Comparison of ENCODE assay signal across 25 mouse cellular contexts in the genomic region with DNA sequence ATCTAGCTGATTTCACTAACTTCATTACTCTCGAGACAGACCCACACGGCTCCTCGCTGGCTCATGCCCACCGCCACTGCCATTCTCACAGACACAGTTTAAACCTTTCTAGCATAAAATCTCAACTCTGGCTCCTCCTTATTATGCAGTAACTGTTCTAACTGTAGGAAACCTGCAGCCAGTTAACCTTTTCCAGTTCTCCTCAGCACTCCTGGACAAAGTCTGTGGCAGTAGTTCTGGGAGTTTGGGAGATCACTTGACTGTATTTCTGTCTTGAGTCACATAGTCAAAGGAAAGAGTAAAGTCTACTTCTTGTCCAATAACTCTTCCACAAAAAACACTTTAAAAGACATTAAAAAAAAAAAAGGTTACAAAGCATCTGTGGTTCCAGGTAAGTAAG.
DNase-seq lines count a peak whose midpoint lies in the region; ATAC-seq and TF ChIP-seq lines count a peak whose summit lies in the region.
"Had no signal": no experiment of that assay in that cellular context is flagged by ENCODE, and none has a peak within 500 bp of the region (broad histone marks: within the 10 kb centered on the region; RNA-seq: fewer than 3 reads in every experiment).

No protein-coding gene starts in this region.

- TF ChIP-seq POLR2A in kidney, adult 2 months (IDR thresholded peaks at IDR 0.05; ENCODE audit: low read depth, low read length) = no peak

- no peak overlapping the region for H3K9ac ChIP-seq in kidney, embryonic 15.5 days
- H3K9ac ChIP-seq: embryonic facial prominence, embryonic 12.5 days; forebrain, embryonic 13.5 days had no signal

- no peak overlapping the region for H3K27ac ChIP-seq in heart, embryonic 10.5 days
- peak overlapping the region; percentile 72; the same call in 1 of the 2 replicates for H3K27ac ChIP-seq in kidney, adult 2 months (ENCODE audit: insufficient read depth, low read depth, low read length)
- no peak overlapping the region for H3K27ac ChIP-seq in kidney, embryonic 15.5 days
- H3K27ac ChIP-seq: embryonic facial prominence, embryonic 10.5 days; embryonic facial prominence, embryonic 12.5 days; forebrain, embryonic 13.5 days had no signal

- H3K36me3 ChIP-seq in heart, embryonic 10.5 days = peaks cover 15% of the 10 kb centered on the region; the same call in 1 of the 2 replicates
- H3K36me3 ChIP-seq in kidney, adult 2 months (ENCODE audit: control insufficient read depth, insufficient read depth, low read length) = no peaks in the 10 kb centered on the region
- peaks cover 23% of the 10 kb centered on the region for H3K36me3 ChIP-seq in kidney, embryonic 15.5 days

- H3K4me1 ChIP-seq in heart, embryonic 10.5 days = no peaks in the 10 kb centered on the region
- H3K4me1 ChIP-seq in kidney, adult 2 months (ENCODE audit: control insufficient read depth, insufficient read depth, low read length) = peaks cover 9% of the 10 kb centered on the region
- H3K4me1 ChIP-seq in kidney, embryonic 15.5 days = no peaks in the 10 kb centered on the region
- H3K4me1 ChIP-seq: embryonic facial prominence, embryonic 10.5 days; embryonic facial prominence, embryonic 12.5 days; forebrain, embryonic 13.5 days had no signal

- no peak overlapping the region for H3K4me2 ChIP-seq in kidney, embryonic 15.5 days
- H3K4me2 ChIP-seq: embryonic facial prominence, embryonic 12.5 days; forebrain, embryonic 13.5 days had no signal

- no peak for ATAC-seq in kidney, embryonic 15.5 days (replicated peaks; ENCODE audit: low FRiP score)
- ATAC-seq: activated CD4-positive, CD25-positive, alpha-beta regulatory T cell, adult 4 months; CD4-positive, CD25-positive, alpha-beta regulatory T cell, adult 4 months; forebrain, embryonic 13.5 days; Patski had no signal

- no peaks in the 10 kb centered on the region for H3K27me3 ChIP-seq in heart, embryonic 10.5 days (ENCODE audit: insufficient read depth, poor library complexity, severe bottlenecking)
- H3K27me3 ChIP-seq in kidney, adult 2 months (replicated peaks; ENCODE audit: control insufficient read depth, insufficient read depth, low read length) = no peaks in the 10 kb centered on the region
- no peaks in the 10 kb centered on the region for H3K27me3 ChIP-seq in kidney, embryonic 15.5 days
- H3K27me3 ChIP-seq: CH12.LX; embryonic facial prominence, embryonic 12.5 days; forebrain, embryonic 13.5 days; Patski had no signal

- H3K9me3 ChIP-seq in heart, embryonic 10.5 days = no peaks in the 10 kb centered on the region
- no peaks in the 10 kb centered on the region for H3K9me3 ChIP-seq in kidney, embryonic 15.5 days (replicated peaks)
- H3K9me3 ChIP-seq: embryonic facial prominence, embryonic 10.5 days; embryonic facial prominence, embryonic 12.5 days; forebrain, embryonic 13.5 days; G1E had no signal

- 95% methylated on average over 4 of the region's 4 CpGs for WGBS in heart, embryonic 10.5 days
- 43% methylated on average over 4 of the region's 4 CpGs for WGBS in kidney, adult 2 months
- 88% methylated on average over 4 of the region's 4 CpGs for WGBS in kidney, embryonic 15.5 days

- H3K4me3 ChIP-seq in heart, embryonic 10.5 days = no peak overlapping the region
- no peak overlapping the region for H3K4me3 ChIP-seq in kidney, adult 2 months (ENCODE audit: insufficient read depth, low read depth, low read length)
- no peak overlapping the region for H3K4me3 ChIP-seq in kidney, embryonic 15.5 days (replicated peaks)
- H3K4me3 ChIP-seq: embryonic facial prominence, embryonic 10.5 days; embryonic facial prominence, embryonic 12.5 days; forebrain, embryonic 13.5 days had no signal

- intact Hi-C loops in heart, postnatal 36 days (cut with DNase I) = no loop called here

- peak; percentile 41 for DNase-seq in heart, embryonic 10.5 days (ENCODE audit: low spot score)
- DNase-seq in heart, postnatal 36 days = no peak
- peak; percentile 67 for DNase-seq in kidney, adult 2 months
- peak; percentile 62 for DNase-seq in kidney, adult 9 months
- no peak for DNase-seq in kidney, postnatal 4 days
- DNase-seq in kidney, postnatal 36 days = peak; percentile 19 to 45
- no peak for DNase-seq in kidney, postnatal 10 days
- DNase-seq: adrenal gland, adult 8-10 months; adrenal gland, postnatal 14 days; adrenal gland, postnatal 36 days; B cell, adult 2 months; cerebellum, adult 11-12 months; cerebellum, adult 2 months; cerebellum, adult 9-10 months; cerebellum, postnatal 10 days; cerebellum, postnatal 25 days had no signal

- TF ChIP-seq CTCF in kidney, adult 2 months (conservative IDR thresholded peaks at IDR 0.05; ENCODE audit: insufficient read depth, insufficient read length, low read depth, low read length) = no peak

Comparison
In these comparisons a context has a peak if more than half of its experiments do, and no peak if none do; other contexts are left out.
1. DNase-seq: peak in heart, embryonic 10.5 days (single experiment), kidney, adult 2 months (single experiment), kidney, adult 9 months (single experiment) and kidney, postnatal 36 days (2 of 2); none in heart, postnatal 36 days (0 of 2), kidney, postnatal 4 days (0 of 2) and kidney, postnatal 10 days (single experiment).